Mouse (Mus musculus) embryonic facial prominence, embryonic 10.5 days (tissue): Measurements from ENCODE around the gene Marcks. TPM values are rescaled to one million over a fixed set of nuclear protein-coding genes. Genes with fewer than 3 reads are reported as not detected.

Source experiments
- DNase-seq: peaks from one replicate; pipeline ENCODE4 v3.0.0-alpha.2; 2017; ENCODE audit warnings: low spot score
- H3K27ac ChIP-seq: fragments of 300-500 bp; sonication (generic); replicated peaks from 2 replicates; pipeline ENCODE4 v1.5.1; 2016; ENCODE audit warnings: mild to moderate bottlenecking
- H3K27me3 ChIP-seq: fragments of 300-500 bp; sonication (generic); replicated peaks from 2 replicates; pipeline ENCODE4 v1.6.1; 2016; ENCODE audit warnings: low read depth, mild to moderate bottlenecking; ENCODE audit not compliant: poor library complexity, severe bottlenecking
- H3K36me3 ChIP-seq: fragments of 300-500 bp; sonication (generic); replicated peaks from 2 replicates; pipeline ENCODE4 v1.6.1; 2016; ENCODE audit warnings: mild to moderate bottlenecking, moderate library complexity
- H3K4me1 ChIP-seq: fragments of 300-500 bp; sonication (generic); 2 replicates; pipeline ENCODE4 v1.6.1; 2016
- H3K4me3 ChIP-seq: fragments of 300-500 bp; sonication (generic); 2 replicates; pipeline ENCODE4 v1.5.1; 2016; ENCODE audit warnings: mild to moderate bottlenecking, moderate library complexity
- H3K9me3 ChIP-seq: fragments of 300-500 bp; sonication (generic); 2 replicates; pipeline ENCODE4 v1.6.1; 2016; ENCODE audit warnings: mild to moderate bottlenecking
- WGBS: fragments of 180-500 bp; shearing (Covaris S2); methylation state at CpG from one replicate; pipeline ENCODE4 v1.1.7; 2016; 5-methylcytosine and 5-hydroxymethylcytosine counted together
- polyA plus RNA-seq: library from polyadenylated mRNA; unstranded; fragments of >200 nt; fragmentation: Nextera tagmentation; extraction: Ambion mirVana; gene quantifications from 2 replicates; pipeline ENCODE4 v1.2.1, GENCODE M21; 2016

Marcks gene
- polyA plus RNA-seq, 1 experiment from 2014 or later: 155 TPM

DNA sequence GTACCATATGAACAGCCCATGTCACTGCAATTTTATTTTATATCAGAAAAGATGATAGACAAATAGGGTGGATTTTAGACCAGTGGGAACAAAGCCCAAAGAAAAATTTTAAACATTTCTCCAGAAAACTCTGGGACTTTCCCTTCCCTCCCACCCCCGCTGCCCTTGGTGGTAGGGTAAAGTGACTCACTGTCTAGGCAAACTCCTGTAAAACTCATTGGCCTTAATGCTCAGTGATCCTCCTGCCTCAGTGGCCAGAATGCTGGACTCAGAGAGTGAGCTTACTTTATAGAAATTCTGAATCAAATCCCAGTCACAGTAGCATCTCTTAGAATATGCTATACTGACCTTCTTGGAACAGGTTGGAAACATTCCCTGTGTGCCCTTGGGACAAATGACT, 6.7 kb upstream of the Marcks start:
- Histone ChIP-seq H3K4me1 (peaks cover 10% of the 10 kb centered on the region), H3K27ac (no peak overlapping the region), H3K4me3 (no peak overlapping the region), H3K36me3 (no peaks in the 10 kb centered on the region), H3K27me3 (no peaks in the 10 kb centered on the region), H3K9me3 (no peaks in the 10 kb centered on the region)
- 90% methylated on average over 1 of the region's 1 CpGs for WGBS
- DNase-seq: no peak

- no peak for DNase-seq
- H3K27ac ChIP-seq: peak overlapping the region; percentile 100
- 67% methylated on average over 4 of the region's 4 CpGs for WGBS
These were observed 2.9 kb upstream of the Marcks start for GRCm38 (mm10) chr10:37141621-37142020.

DNA sequence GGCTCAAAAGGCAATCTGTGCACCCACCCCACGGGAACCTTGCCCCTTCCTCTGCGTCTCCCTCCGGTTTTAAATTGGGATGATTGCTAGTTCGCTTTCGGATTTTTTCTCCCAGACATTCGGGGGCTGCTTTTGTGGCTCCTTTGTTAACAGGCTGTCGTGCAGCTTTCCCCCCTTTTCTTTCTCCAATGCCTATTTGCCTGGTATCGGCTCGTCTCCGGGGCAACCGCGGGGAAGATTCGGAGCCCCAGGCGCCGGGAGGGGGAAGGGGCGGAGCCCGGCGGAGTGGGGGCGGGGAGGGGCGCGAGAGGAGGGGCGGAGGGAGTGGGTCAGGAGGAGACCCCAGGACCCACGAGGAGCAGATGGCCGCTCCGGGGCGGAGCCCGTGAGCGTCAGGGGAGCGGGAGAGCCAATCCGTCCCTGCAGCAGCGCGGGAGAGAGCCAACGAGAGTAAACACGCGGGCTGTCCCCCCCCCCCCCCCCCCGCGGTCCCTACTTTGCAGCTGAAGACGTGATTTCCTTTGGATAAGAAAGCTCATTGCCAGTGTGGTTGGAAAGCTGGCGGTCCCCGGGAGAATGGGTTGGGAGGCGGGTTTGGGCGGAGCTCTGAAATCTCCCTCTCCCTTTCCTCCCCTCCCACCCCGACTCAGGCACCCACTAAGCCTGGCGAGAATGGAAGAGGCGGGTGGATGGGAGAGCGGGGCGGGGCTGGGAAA, 2.2 kb upstream of the Marcks start:
- peak; percentile 99 for DNase-seq
- under 1% methylated on average over 45 of the region's 47 CpGs for WGBS
- Histone ChIP-seq H3K4me1 (peaks cover 10% of the 10 kb centered on the region), H3K4me3 (peak overlapping the region; percentile 90), H3K27me3 (no peaks in the 10 kb centered on the region), H3K9me3 (no peaks in the 10 kb centered on the region), H3K27ac (peak overlapping the region; percentile 100), H3K36me3 (peaks cover 10% of the 10 kb centered on the region)

More at GRCm38 (mm10) chr10:37141621-37142020, 2.9 kb upstream of the Marcks start:
- Histone ChIP-seq H3K36me3 (peaks cover 3% of the 10 kb centered on the region), H3K4me1 (peaks cover 10% of the 10 kb centered on the region), H3K4me3 (peak overlapping the region; percentile 90), H3K9me3 (no peaks in the 10 kb centered on the region), H3K27me3 (no peaks in the 10 kb centered on the region)

DNA sequence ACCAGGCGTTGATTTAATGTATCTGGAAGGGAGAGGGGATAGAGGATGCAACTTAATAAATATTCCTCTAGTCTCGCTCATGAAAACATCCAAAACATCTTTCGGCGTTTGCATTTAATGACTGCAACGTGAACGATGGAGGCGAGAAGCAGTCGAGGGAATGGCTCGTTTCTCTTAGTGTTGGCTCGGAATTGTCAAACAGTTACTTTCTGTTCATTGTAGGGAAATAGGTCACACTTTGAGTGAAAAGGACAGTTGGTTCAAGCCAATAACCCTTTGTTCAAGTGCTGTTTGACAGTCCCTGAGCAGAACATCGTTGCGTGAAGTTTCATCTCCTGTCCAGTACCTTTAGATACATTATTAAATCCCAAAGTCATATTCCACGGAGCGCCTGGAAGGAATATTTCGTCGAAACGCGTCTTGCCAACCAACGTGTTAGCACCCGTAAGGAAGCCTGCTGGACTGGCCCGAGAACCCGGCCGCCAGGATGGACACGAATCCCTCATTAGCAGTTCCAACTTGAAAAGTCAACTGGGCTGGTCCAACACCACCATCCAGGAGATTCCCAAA, 1.5 kb upstream of the Marcks start:
- Histone ChIP-seq H3K27ac (peak overlapping the region; percentile 100), H3K36me3 (peaks cover 16% of the 10 kb centered on the region), H3K27me3 (no peaks in the 10 kb centered on the region), H3K4me1 (peaks cover 10% of the 10 kb centered on the region), H3K4me3 (peak overlapping the region; percentile 90), H3K9me3 (no peaks in the 10 kb centered on the region)
- DNase-seq: no peak
- under 1% methylated on average over 24 of the region's 24 CpGs for WGBS

- H3K4me1 ChIP-seq: peaks cover 10% of the 10 kb centered on the region
- peak overlapping the region; percentile 90 for H3K4me3 ChIP-seq
- no peaks in the 10 kb centered on the region for H3K27me3 ChIP-seq
- no peaks in the 10 kb centered on the region for H3K9me3 ChIP-seq
- DNase-seq: peak; percentile 60
- WGBS: under 1% methylated on average over 26 of the region's 26 CpGs
- peak overlapping the region; percentile 100 for H3K27ac ChIP-seq
- peaks cover 23% of the 10 kb centered on the region for H3K36me3 ChIP-seq
These were observed 884 bp upstream of the Marcks start for GRCm38 (mm10) chr10:37139443-37140165.

DNA sequence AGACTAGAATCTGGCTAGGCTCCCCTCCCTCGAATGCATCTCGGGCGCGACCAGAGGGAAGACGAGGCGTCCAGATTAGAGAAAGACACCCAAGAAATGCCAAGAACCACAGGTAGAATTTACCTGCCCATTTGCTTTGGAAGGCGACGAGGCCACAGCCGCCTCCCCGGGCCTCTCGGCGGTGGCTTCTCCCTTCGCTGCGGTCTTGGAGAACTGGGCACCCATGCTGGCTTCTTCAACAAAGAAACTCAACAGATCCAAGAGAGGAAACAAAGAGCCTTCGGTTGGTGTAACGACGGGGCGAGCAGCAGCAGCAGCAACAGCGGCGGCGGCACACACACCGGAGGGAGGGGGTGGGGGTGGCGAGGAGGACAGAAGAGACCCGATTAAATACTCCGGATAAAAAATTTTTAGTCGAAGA, 399 bp downstream of the Marcks start:
- H3K27me3 ChIP-seq: no peaks in the 10 kb centered on the region

GRCm38 (mm10) chr10:37137531-37138310, 999 bp downstream of the Marcks start:
- H3K36me3 ChIP-seq: peaks cover 42% of the 10 kb centered on the region
- H3K4me1 ChIP-seq: peaks cover 12% of the 10 kb centered on the region
- peak overlapping the region; percentile 100 for H3K27ac ChIP-seq
- peak overlapping the region; percentile 90 for H3K4me3 ChIP-seq
- peak; percentile 73 for DNase-seq
- H3K9me3 ChIP-seq: no peaks in the 10 kb centered on the region
- WGBS: under 1% methylated on average over 24 of the region's 24 CpGs
- H3K27me3 ChIP-seq: no peaks in the 10 kb centered on the region

More for the DNA sequence above, 399 bp downstream of the Marcks start:
- Histone ChIP-seq H3K4me1 (peaks cover 12% of the 10 kb centered on the region), H3K36me3 (peaks cover 36% of the 10 kb centered on the region), H3K4me3 (peak overlapping the region; percentile 90), H3K27ac (peak overlapping the region; percentile 100), H3K9me3 (no peaks in the 10 kb centered on the region)
- peak; percentile 70 for DNase-seq
- WGBS: under 1% methylated on average over 26 of the region's 26 CpGs

DNA sequence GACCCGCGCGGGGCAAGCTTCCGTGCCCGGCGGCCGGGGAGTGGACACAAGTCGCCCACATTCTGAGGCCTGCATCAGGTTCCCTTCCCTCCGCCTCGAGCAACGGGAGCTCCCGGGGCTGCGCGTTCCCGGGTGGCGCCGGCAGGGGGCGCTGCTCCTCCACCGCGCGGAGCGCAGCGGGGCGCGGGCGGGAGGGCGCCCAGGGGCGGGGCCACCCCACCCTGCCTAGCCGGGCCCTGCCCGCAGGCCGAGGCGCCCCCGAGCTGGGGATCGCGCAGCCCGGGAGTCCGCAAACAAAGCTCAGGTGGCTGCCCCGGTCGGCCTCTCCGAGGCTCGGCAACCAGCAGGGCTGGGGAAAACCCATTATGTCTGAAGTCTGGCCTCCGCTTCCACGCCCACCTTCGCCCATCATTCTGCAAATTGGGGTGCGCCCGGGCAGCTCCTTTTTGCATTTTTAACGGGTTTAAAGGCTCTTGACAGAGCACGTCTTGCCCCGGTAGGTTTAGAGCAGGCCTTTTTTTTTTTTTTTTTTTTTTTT, 1.7 kb downstream of the Marcks start:
- Histone ChIP-seq H3K27ac (peak overlapping the region; percentile 100), H3K4me3 (peak overlapping the region; percentile 90)

GRCm38 (mm10) chr10:37135951-37136751, 2.6 kb downstream of the Marcks start:
- Histone ChIP-seq H3K27ac (peak overlapping the region; percentile 100), H3K36me3 (peaks cover 52% of the 10 kb centered on the region), H3K9me3 (no peaks in the 10 kb centered on the region), H3K27me3 (no peaks in the 10 kb centered on the region), H3K4me3 (peak overlapping the region; percentile 90), H3K4me1 (0 out of 2 replicates have a peak, but pooled peaks cover 2% of the 10 kb centered on the region)
- WGBS: under 1% methylated on average over 99 of the region's 99 CpGs
- peak; percentile 57 for DNase-seq

More for the DNA sequence above, 1.7 kb downstream of the Marcks start:
- no peaks in the 10 kb centered on the region for H3K27me3 ChIP-seq
- peak; percentile 92 for DNase-seq
- peaks cover 48% of the 10 kb centered on the region for H3K36me3 ChIP-seq
- no peaks in the 10 kb centered on the region for H3K9me3 ChIP-seq
- H3K4me1 ChIP-seq: peaks cover 11% of the 10 kb centered on the region
- WGBS: under 1% methylated on average over 49 of the region's 49 CpGs

DNA sequence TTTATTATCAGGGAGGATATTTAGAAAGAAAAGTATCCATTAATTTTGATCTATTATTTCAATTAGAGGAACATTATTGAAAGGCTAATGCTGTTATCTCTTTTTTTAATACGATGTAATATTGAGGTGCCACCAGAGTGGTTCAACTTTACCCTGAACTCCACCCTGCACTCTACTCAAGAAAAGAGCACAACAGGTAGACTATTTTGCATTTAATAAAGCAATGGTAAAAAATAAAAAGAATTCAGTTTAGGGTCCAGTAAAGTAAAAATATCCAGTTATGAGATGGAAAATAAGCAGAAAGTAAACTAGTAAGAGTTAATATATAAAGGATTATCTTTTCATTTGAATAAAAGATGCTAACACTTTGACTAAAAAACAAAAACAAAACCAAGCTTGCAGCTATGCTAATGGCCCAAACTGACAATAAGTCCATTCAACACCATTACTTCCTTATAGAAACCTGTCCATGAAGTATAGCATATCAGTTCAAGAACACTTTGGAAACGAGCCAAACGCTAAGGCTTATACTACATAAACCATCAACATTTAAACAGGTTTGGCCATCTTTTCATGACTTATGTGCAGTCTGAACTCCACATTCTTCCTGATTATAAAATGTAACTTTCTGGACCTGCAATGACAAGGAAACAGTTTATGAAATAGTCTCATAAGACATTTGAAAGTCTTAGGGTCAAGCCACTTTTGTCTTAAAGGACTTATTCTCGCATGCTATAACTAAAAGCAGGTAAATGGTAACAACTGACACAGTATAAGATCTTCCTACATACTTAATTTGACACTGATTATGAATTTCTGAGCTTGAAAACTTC, 4.6 kb downstream of the Marcks start:
- no peaks in the 10 kb centered on the region for H3K9me3 ChIP-seq
- no peak overlapping the region for H3K27ac ChIP-seq
- no peaks in the 10 kb centered on the region for H3K27me3 ChIP-seq
- peaks cover 59% of the 10 kb centered on the region for H3K36me3 ChIP-seq
- DNase-seq: no peak
- WGBS: 91% methylated on average over 4 of the region's 4 CpGs
- peak overlapping the region; percentile 90 for H3K4me3 ChIP-seq
- 0 out of 2 replicates have a peak, but pooled peaks cover 2% of the 10 kb centered on the region for H3K4me1 ChIP-seq
